Mouse (Mus musculus) ovary, postnatal 14 days (tissue): Measurements from ENCODE around the gene H2afz.
"Not testable (repeated sequence)": the region's sequence is repeated elsewhere in the genome, so short reads cannot be mapped to it uniquely, and the experiment has no call there.

Source experiments
- DNase-seq: peaks from one replicate; pipeline ENCODE4 v3.0.0; 2022; ENCODE audit warnings: low spot score

Gene H2afz

GRCm38 (mm10) chr3:137863330-137864123 is 760 bp upstream of the H2afz start:
- DNase-seq, result no peak

DNA sequence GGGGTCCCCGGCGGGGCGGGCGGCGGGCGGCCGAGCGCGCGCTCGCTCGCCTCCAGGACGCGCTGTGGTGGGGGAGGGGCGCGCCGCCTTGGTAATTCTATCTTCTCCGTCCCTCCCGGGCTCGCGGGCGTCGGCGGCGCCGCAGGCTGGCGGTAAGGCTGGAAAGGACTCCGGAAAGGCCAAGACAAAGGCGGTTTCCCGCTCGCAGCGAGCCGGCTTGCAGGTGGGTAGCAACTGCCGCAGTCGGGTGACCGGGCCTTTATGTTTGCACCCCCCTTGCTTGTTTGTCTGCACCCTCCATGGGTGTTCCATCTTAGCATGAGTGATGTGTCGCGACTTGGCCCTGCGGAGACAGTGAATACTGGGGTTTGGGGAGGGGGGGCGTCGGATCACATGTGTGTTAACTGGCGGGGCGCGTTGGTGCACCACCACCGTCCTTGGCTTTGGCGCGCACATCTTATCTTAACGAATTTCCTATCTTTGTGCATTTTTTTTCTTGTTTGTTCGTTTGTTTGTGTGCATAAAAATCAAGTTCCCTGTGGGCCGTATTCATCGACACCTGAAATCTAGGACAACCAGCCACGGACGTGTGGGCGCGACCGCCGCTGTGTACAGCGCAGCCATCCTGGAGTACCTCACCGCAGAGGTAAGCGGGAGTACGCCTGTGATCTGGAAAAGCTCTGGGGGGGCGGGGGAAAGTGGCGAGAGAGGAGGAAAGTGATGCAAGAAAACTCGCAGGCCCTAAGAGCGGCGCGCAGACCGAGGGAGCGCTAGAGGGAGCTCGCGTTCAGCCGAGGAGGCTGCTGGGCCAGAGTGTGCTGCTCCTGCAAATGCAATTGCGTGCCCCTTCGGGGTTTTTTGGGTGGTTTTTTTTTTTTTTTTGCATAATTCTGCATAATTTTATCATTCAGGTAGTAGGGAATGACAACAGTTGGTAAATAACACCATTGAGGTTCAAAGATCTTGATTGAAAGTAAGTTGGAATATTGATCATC is 998 bp downstream of the H2afz start:
- peak; percentile 74 for DNase-seq

DNA sequence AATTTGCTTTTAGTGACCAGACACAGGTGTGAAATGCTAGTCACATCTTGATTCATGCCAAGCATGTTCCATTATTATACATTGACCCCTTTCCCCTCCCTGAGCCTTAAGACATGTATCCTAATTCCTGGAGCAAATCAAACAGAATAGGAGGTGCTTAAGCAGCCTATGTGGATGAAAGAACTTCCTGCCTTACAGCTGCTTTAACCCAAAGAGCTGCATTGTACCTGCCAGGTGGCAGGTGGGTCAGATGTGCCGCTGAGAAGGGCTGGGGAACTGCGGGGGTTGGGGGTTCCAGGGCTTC is 2.8 kb downstream of the H2afz start:
- DNase-seq, result no peak

GRCm38 (mm10) chr3:137867437-137868093 is 3.3 kb downstream of the H2afz start, which contains the start of gene Dnajb14:
Gene Dnajb14, plus strand, starts transcription at chr3:137867675.
- peak; percentile 50 for DNase-seq

- no peak for DNase-seq
These were observed 4.0 kb downstream of the H2afz start for GRCm38 (mm10) chr3:137868094-137868913.

DNA sequence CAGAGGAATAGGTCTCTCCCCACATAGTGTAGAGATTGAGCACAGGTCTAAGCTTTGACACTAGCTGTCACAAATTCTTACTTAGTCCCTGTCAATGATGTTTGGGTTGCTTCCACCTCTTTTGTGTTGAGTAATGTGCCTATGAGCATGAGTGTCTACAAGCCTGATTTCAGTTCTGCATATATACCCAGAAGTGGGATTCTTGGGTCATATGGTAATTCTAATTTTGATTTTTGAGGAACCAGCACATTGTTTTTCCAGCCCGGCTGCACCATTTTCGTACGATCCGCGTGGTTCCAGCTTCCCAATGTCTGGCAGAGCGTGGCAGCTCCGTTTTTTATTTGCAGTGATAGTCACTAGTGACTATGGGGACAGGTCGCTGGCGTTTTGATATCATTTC is 5.1 kb downstream of the H2afz start:
- DNase-seq, result no peak

DNA sequence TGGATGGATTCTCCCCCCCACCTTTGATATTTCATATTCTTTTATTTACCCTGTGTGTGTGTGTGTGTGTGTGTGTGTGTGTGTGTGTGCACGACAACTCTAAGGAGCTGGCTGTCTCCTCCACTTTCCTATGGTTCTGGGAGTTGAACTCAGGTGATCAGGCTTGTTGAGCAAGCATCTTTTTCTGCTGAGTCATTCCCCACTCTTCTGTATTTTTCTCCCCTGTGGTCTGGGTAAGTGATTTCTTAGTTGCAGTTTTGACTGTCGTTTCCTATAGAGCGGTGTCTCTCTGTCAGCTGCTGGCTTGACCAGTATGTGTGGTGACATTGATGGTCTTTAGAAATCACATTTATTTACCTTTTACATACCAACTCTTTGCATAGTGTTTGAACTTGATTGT is 15.0 kb downstream of the H2afz start:
- DNase-seq, result no peak

GRCm38 (mm10) chr3:137880109-137880748 is 15.9 kb downstream of the H2afz start:
- no peak for DNase-seq

DNA sequence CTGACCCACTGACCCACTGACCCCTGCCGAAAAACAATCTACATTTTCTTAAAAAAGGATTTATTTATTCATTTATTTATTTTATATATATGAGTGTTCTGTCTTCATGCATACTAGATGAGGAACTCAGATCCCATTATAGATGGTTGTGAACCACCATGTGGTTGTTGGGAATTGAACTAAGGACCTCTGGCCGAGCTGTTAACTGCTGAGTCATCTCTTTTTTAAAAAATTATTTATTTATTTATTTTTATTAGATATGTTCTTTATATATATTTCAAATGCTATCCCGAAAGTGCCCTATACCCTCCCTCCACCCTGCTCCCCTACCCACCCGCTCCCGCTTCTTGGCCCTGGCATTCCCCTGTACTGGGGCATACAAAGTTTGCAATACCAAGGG is 16.8 kb downstream of the H2afz start:
- DNase-seq, result no peak

DNA sequence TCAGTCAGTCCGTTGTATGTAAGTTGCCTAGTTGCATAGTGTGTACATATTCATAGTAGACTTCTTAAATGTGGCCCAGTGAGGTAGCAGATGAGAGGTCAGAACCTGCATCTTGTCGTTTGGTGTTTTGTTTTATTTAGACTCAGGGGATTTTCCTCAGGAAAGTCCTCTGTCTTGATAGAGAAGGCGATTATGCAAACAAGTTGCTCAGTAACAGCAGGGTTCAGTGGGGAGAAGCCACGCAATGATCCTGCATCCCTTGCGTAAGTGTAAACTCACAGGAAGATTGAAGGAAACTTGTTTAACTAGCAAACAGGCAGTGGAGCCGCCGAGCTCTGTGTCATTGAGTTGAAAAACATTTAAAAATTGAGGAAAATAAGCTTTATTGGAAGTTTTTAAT is 23.7 kb downstream of the H2afz start:
- DNase-seq, result no peak

GRCm38 (mm10) chr3:137891089-137891488 is 26.8 kb downstream of the H2afz start:
- no peak for DNase-seq

DNA sequence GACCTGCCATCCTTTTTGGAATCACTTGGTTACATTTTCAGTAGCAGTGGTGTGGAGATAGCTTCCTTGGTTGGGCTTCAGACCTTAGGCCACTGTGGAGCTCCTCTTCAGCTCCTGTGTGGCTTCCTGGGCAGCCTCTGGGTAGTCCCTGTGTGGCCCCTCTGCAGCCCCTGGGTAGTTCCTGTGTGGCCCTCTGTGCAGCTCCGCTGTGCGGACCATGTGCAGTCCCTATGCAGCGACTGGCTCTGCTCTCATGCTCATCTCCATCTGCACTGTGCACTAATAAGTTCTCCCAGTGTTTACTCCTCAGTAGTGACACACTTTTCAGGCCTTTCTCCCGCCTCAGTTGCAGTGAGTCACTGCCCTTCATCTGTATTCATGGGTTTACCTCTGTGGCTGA is 27.8 kb downstream of the H2afz start:
- DNase-seq, result no peak

GRCm38 (mm10) chr3:137893789-137894188 is 29.5 kb downstream of the H2afz start:
- DNase-seq, result no peak

DNA sequence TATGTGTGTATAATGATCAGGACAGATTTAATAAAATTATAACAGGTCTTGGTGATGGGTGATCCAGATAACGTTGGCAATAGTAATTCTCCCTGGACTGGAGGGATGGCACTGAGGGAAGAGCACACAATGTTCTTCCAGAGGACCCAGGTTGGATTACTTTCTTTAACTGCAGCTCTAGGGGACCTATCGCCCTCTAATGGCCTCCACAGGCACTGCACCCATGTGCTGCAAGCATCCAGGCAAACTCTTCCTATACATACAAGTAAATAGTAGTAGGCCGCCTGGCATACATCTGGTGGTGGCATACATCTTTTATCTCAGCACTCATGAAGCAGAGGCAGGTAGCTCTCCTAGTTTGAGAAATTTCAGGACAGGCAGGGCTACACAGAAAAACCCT is 30.9 kb downstream of the H2afz start:
- DNase-seq, result no peak

GRCm38 (mm10) chr3:137896386-137896785 is 32.1 kb downstream of the H2afz start:
- no peak for DNase-seq

DNA sequence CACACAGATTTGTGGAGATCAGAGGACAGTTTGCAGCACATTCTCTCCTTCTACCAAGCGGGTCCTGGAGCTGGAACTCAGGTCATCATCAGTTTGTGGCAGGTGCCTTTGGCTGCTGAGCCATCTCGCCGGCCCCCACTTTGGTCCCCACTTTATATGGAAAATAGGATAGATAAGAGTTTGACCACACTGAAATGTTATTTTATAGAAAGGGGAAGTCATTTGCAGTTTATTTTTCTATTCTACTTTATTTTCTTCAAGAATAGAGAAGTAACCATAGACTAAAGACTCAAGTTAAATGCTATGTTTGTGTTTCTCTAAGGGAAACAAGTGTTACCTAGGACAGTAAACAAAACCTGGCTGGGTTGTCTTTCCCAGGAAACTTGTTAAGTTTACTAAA is 32.6 kb downstream of the H2afz start:
- no peak for DNase-seq

GRCm38 (mm10) chr3:137897685-137898084 is 33.4 kb downstream of the H2afz start:
- no peak for DNase-seq

DNA sequence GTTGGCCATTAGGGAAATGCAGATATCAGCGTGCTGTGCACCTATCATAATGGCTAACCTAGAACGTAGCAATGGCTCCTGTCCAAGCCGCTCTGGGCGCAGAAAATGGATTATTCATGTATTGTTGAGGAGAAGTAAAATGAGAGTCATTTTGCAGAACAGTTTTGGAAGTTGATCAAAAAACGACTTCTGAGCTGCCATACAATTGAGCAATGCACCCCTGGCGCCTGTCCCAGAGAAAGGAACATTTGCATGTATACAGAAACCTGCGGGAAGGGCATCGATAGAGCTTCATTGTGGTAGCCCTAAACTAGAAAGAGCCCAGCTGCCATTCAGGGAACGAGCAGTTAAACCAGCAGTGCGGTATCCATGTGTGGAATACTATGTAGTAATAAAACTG is 35.9 kb downstream of the H2afz start:
- DNase-seq, result peak; percentile 22

DNA sequence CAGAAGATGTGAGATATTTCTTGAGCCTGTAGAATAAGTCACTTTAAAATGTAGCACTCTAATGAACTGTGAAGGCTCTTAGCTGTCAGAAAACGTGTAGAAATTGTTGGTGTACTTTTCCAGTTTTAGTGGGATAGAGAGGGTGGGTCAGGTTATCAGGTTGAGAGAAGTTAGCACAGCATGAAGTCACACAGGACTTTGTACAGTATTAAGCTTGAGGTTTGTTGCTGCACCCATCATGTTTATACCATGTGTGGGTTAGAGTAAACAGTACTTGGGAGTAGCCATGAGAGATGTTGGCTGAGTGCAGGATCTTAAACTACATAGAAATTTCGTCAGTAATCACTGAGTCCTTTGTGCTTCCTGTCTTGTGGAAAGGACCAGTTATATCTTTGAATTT is 48.8 kb downstream of the H2afz start:
- no peak for DNase-seq

GRCm38 (mm10) chr3:137914567-137914966 is 50.3 kb downstream of the H2afz start:
- DNase-seq, result not testable (repeated sequence)
